Mouse (Mus musculus): ENCODE measurements around the gene Mrpl35. TPM values are rescaled to one million over a fixed set of nuclear protein-coding genes. Genes with fewer than 3 reads are reported as not detected.

Gene Mrpl35
- polyA plus RNA-seq, 1 experiment, result not detected

- TF ChIP-seq CTCF (IDR thresholded peaks at IDR 0.05; ENCODE audit: insufficient read depth, low read depth, low read length), result 0 out of 2 replicates have a peak, but pooled peaks have one; percentile 12
- peak; percentile 94; the same call in 1 of the 2 replicates for TF ChIP-seq POLR2A (IDR thresholded peaks at IDR 0.05; ENCODE audit: insufficient read depth, low read depth, low read length)
- Histone ChIP-seq H3K4me1 (ENCODE audit: control insufficient read depth, insufficient read depth, low read length) (no peaks in the 10 kb centered on the region), H3K27ac (ENCODE audit: insufficient read depth, low read depth, low read length) (peak within 1 kb of the TSS; percentile 93), H3K4me3 (ENCODE audit: insufficient read depth, low read depth, low read length) (peak within 1 kb of the TSS; percentile 95)
- WGBS, result under 1% methylated on average over 64 of the region's 64 CpGs
Observed at GRCm38 (mm10) chr6:71830690-71831580, 4.2 kb upstream of the Mrpl35 start, which contains the start of gene Immt. TSS of gene Immt (plus strand) at chr6:71831331.

- no peak for TF ChIP-seq POLR2A (IDR thresholded peaks at IDR 0.05; ENCODE audit: insufficient read depth, low read depth, low read length)
- TF ChIP-seq CTCF (IDR thresholded peaks at IDR 0.05; ENCODE audit: insufficient read depth, low read depth, low read length), result no peak
- 89% methylated on average over 9 of the region's 9 CpGs for WGBS
- H3K27ac ChIP-seq (ENCODE audit: insufficient read depth, low read depth, low read length), result no peak overlapping the region
- H3K4me1 ChIP-seq (ENCODE audit: control insufficient read depth, insufficient read depth, low read length), result no peaks in the 10 kb centered on the region
- no peak overlapping the region for H3K4me3 ChIP-seq (ENCODE audit: insufficient read depth, low read depth, low read length)
Observed at GRCm38 (mm10) chr6:71829768-71830167, 3.0 kb upstream of the Mrpl35 start.

- no peaks in the 10 kb centered on the region for H3K4me1 ChIP-seq (ENCODE audit: control insufficient read depth, insufficient read depth, low read length)
- H3K4me3 ChIP-seq (ENCODE audit: insufficient read depth, low read depth, low read length), result peak overlapping the region; percentile 94
- 34% methylated on average over 3 of the region's 3 CpGs for WGBS
- TF ChIP-seq POLR2A (IDR thresholded peaks at IDR 0.05; ENCODE audit: insufficient read depth, low read depth, low read length), result no peak
- no peak for TF ChIP-seq CTCF (IDR thresholded peaks at IDR 0.05; ENCODE audit: insufficient read depth, low read depth, low read length)
- no peak overlapping the region for H3K27ac ChIP-seq (ENCODE audit: insufficient read depth, low read depth, low read length)
Observed at GRCm38 (mm10) chr6:71823961-71824360, 2.8 kb downstream of the Mrpl35 start.

- WGBS, result under 1% methylated on average over 19 of the region's 19 CpGs
- H3K27ac ChIP-seq (ENCODE audit: insufficient read depth, low read depth, low read length), result no peak overlapping the region
Observed at GRCm38 (mm10) chr6:71823488-71823887, 3.3 kb downstream of the Mrpl35 start.

GRCm38 (mm10) chr6:71823085-71823484, 3.7 kb downstream of the Mrpl35 start:
- Histone ChIP-seq H3K27ac (ENCODE audit: insufficient read depth, low read depth, low read length) (no peak overlapping the region), H3K4me1 (ENCODE audit: control insufficient read depth, insufficient read depth, low read length) (no peaks in the 10 kb centered on the region), H3K4me3 (ENCODE audit: insufficient read depth, low read depth, low read length) (peak overlapping the region; percentile 94)
- 3% methylated on average over 7 of the region's 7 CpGs for WGBS
- TF ChIP-seq POLR2A (IDR thresholded peaks at IDR 0.05; ENCODE audit: insufficient read depth, low read depth, low read length) (no peak), CTCF (IDR thresholded peaks at IDR 0.05; ENCODE audit: insufficient read depth, low read depth, low read length) (no peak)

More at GRCm38 (mm10) chr6:71823488-71823887, 3.3 kb downstream of the Mrpl35 start:
- peak; percentile 71 for TF ChIP-seq POLR2A (IDR thresholded peaks at IDR 0.05; ENCODE audit: insufficient read depth, low read depth, low read length)
- TF ChIP-seq CTCF (IDR thresholded peaks at IDR 0.05; ENCODE audit: insufficient read depth, low read depth, low read length), result no peak
- H3K4me1 ChIP-seq (ENCODE audit: control insufficient read depth, insufficient read depth, low read length), result no peaks in the 10 kb centered on the region
- H3K4me3 ChIP-seq (ENCODE audit: insufficient read depth, low read depth, low read length), result peak overlapping the region; percentile 94

DNA sequence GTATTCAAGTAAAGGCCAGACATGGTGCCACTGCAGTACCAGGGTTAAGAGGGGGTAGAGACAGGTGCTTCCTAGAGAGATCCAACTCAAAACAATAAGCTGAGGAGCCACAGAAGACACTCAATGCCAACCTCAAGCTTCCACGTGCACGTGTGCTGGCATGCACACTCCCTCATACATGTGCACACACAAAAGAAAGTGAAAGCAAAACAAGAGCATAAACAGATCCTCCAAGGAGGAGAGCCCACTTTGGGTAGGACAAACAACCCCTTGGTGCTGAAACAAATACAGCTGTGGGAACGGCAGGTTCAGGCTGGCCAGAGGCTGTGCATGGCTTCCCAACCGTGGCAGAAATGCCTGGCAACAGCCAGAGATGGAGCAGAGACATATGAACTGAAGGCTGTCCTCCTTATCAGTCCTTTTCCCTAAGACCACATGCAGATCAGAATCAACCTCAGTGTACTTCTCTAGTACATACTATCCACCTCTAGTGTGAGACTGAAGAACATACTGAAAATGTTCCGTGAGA, 6.9 kb downstream of the Mrpl35 start:
- no peaks in the 10 kb centered on the region for H3K4me1 ChIP-seq (ENCODE audit: control insufficient read depth, insufficient read depth, low read length)
- TF ChIP-seq CTCF (IDR thresholded peaks at IDR 0.05; ENCODE audit: insufficient read depth, low read depth, low read length) (no peak), POLR2A (IDR thresholded peaks at IDR 0.05; ENCODE audit: insufficient read depth, low read depth, low read length) (no peak)
- 87% methylated on average over 5 of the region's 5 CpGs for WGBS
- no peak overlapping the region for H3K27ac ChIP-seq (ENCODE audit: insufficient read depth, low read depth, low read length)
- no peak overlapping the region for H3K4me3 ChIP-seq (ENCODE audit: insufficient read depth, low read depth, low read length)

GRCm38 (mm10) chr6:71812820-71813219, 13.9 kb downstream of the Mrpl35 start:
- Histone ChIP-seq H3K4me1 (ENCODE audit: control insufficient read depth, insufficient read depth, low read length) (no peaks in the 10 kb centered on the region), H3K27ac (ENCODE audit: insufficient read depth, low read depth, low read length) (no peak overlapping the region), H3K4me3 (ENCODE audit: insufficient read depth, low read depth, low read length) (no peak overlapping the region)
- TF ChIP-seq POLR2A (IDR thresholded peaks at IDR 0.05; ENCODE audit: insufficient read depth, low read depth, low read length) (no peak), CTCF (IDR thresholded peaks at IDR 0.05; ENCODE audit: insufficient read depth, low read depth, low read length) (no peak)
- 83% methylated on average over 2 of the region's 2 CpGs for WGBS

GRCm38 (mm10) chr6:71809890-71810289, 16.9 kb downstream of the Mrpl35 start:
- Histone ChIP-seq H3K27ac (ENCODE audit: insufficient read depth, low read depth, low read length) (no peak overlapping the region), H3K4me3 (ENCODE audit: insufficient read depth, low read depth, low read length) (no peak overlapping the region), H3K4me1 (ENCODE audit: control insufficient read depth, insufficient read depth, low read length) (no peaks in the 10 kb centered on the region)
- WGBS, result 90% methylated on average over 9 of the region's 9 CpGs
- TF ChIP-seq CTCF (IDR thresholded peaks at IDR 0.05; ENCODE audit: insufficient read depth, low read depth, low read length) (no peak), POLR2A (IDR thresholded peaks at IDR 0.05; ENCODE audit: insufficient read depth, low read depth, low read length) (no peak)

- peaks cover 1% of the 10 kb centered on the region for H3K4me1 ChIP-seq (ENCODE audit: control insufficient read depth, insufficient read depth, low read length)
- H3K27ac ChIP-seq (ENCODE audit: insufficient read depth, low read depth, low read length), result no peak overlapping the region
- 58% methylated on average over 1 of the region's 1 CpGs for WGBS
- TF ChIP-seq CTCF (IDR thresholded peaks at IDR 0.05; ENCODE audit: insufficient read depth, low read depth, low read length) (no peak), POLR2A (IDR thresholded peaks at IDR 0.05; ENCODE audit: insufficient read depth, low read depth, low read length) (no peak)
- H3K4me3 ChIP-seq (ENCODE audit: insufficient read depth, low read depth, low read length), result no peak overlapping the region
Observed at GRCm38 (mm10) chr6:71806713-71807112, 20.1 kb downstream of the Mrpl35 start.

Measured in olfactory bulb, adult 2 months (tissue).